Mouse (Mus musculus): ENCODE results near the gene Dnajc25. TPM values are rescaled to one million over a fixed set of nuclear protein-coding genes. Genes with fewer than 3 reads are reported as not detected.

The Dnajc25 gene
- polyA plus RNA-seq (2017; shearing (Covaris generic)): 1 to 10 TPM in 1 of 2 experiments, under 1 TPM in 1; 0.56 to 1.0 TPM

DNA sequence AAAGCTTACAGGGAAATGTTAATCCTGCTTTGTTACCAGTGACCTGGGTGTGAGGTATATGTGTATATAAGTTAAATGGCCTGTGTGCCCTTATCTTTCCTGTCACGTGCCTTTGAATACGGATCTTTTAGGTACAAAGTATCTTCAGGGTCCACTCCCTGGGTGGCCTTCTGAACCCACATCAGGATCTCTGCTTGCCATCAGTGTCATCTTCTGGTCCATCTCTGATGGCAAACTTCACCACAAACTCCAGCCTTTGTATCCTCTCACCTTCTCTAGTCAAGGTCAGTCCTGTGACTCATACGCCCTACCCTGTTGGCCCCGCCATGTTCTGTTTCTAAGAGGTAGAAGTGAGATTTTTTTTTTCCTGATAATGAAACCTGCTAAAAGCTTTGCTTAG is at the start of gene Dnajc25:
Gene Dnajc25 (plus strand): TSS at position 301 of the 400 bp plus-strand sequence.
- no peak for ATAC-seq

GRCm38 (mm10) chr4:58948391-58948790 is 46.5 kb upstream of the Dnajc25 start:
- ATAC-seq: no peak

- no peak for ATAC-seq
Measured at GRCm38 (mm10) chr4:58952630-58953029, 42.2 kb upstream of the Dnajc25 start.

- no peak for ATAC-seq
Measured at GRCm38 (mm10) chr4:58961719-58962118, 33.1 kb upstream of the Dnajc25 start.

- no peak for ATAC-seq
Measured at GRCm38 (mm10) chr4:58963271-58963670, 31.6 kb upstream of the Dnajc25 start.

DNA sequence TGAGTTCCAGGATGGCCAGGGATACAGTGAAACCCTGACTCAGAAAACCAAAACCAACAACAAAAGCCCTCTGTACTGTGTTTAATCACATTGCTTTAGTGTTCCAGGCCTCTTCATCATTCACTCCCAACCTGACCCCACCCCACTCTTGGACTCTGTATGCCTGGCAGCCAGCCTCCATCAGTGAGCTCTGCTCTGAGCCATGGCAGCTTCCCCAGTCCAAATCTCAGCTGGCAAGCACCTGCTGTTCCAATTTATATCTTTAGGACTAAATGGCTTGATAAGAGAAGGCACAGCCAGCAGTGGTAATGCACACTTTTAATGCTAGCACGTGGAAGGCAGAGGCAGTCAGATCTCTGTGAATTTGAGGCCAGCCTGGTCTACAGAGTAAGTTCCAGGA is 29.7 kb upstream of the Dnajc25 start:
- ATAC-seq: no peak

DNA sequence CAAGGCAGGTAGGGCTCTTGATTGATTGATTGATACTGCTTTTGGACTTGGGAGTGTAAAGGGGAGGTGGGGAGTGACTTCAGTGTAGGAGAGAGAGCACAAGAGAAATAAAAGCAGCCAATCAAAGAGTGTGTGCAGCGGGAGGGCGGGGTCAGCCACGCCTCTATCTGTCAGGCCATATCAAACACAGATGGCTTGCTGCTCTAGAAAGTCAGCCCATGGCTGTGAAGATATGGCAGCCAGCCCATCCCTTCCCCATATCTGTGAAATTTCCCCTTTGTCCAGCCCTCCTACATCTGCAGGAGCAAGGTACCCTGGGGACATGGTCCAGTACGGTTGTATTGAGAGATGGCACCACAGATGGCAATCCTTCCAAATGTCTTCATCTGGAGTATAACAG is 24.2 kb upstream of the Dnajc25 start:
- no peak for ATAC-seq

DNA sequence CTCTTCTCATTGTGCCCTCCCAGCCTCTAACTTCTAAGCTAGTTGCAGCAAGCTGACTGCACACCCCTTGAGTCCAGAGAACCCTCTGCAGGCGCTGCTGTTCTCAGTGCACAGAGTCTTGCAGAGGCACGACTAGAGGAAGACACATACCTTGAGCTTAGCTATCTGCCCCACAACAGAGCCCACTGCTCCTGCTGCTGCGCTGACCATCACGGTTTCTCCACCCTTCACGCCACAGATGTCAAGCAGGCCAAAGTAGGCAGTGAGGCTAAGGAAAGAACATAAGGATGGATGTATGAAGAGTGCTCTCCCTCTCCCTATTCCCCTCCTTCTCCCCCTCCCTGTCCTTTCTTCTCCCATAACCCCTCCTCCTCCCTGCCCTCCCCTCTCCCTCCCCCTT is 19.2 kb upstream of the Dnajc25 start:
- no peak for ATAC-seq

DNA sequence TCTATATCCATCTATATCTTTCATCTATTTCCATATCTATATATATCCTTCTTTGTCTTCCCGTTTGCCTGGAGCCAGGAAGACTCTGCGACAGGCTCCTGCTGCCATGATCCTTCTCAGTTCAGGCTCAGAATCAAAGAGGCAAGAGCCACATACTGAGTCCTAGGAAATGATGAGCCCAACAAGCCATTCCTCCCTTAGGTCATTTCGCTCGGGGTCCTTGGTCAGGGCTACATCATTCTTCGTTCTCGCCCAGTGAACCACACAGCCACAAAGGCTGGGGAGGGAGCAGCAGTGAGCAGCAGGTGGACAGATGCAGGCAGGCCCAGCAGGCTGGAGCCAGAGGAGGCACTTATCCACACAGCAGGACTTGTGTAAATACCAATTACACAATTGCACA is 13.4 kb upstream of the Dnajc25 start:
- ATAC-seq: no peak

- ATAC-seq: no peak
Measured at GRCm38 (mm10) chr4:58982806-58983205, 12.1 kb upstream of the Dnajc25 start.

GRCm38 (mm10) chr4:58985157-58985648 is 9.7 kb upstream of the Dnajc25 start:
- peak; percentile 66 for ATAC-seq

- peak; percentile 33 for ATAC-seq
Measured at GRCm38 (mm10) chr4:58986540-58987190, 8.2 kb upstream of the Dnajc25 start, which contains the start of gene Ptgr1. Gene Ptgr1 (minus strand): TSS chr4:58987119.

GRCm38 (mm10) chr4:58989303-58989898 is 5.5 kb upstream of the Dnajc25 start:
- no peak for ATAC-seq

DNA sequence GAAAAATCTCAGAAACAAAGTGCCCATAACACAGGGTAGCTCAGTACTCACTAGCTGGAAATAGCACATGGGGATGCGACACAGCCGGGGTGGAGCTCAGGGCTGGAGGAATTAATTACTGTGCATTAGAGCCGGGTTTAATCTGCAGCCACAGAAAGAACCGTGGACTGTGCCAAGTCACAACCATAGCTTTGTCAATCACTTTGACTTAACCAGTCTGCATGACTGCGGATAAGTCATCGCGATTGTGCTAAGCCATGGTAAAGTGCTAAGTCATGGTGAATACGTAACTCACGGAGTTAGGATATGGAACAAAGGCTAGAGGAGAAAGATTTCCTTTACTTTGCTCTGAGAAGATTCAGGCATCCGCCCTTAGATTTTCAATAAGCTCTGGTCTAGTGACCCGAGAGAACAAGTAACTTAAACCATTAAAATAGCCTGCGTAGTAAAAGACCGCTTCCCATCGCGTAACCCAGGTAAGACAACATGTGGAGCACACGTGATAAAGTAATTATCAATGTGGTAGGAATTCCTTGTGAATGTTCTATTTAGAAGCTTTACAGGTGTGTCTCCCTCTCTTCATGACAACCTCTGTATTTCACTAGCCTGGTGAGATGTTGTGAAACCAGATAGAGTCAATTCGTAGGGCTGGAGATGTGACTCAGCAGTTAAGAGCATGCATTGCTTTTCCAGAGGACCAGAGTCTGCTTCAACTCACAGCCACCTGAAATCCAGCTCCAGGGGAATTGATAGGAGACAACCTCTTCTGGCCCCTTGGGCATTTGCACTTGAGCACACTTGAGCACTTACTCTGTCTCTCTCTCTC is 4.0 kb upstream of the Dnajc25 start:
- no peak for ATAC-seq

- ATAC-seq: no peak
Measured at GRCm38 (mm10) chr4:58992195-58992594, 2.7 kb upstream of the Dnajc25 start.

GRCm38 (mm10) chr4:58995251-58995693 is 410 bp downstream of the Dnajc25 start:
- ATAC-seq: no peak

DNA sequence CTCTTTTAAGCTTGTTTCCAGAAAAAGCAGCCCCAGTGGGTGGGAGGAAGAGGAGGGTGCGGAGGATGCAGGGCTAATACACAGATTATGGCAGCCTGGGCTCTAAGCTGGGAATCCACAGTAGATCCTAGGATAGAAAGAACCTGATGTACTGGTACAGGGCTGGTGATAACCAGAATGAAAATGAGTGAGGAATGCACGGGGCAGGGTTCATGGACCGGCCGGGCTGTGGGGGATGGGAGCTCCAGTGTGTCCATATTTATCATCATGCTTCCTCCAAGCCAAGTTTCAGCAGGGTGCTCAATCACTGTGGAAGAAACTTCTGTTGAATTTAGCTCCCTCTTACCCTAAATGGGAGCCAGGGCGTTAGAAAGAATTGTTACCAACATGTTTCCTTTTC is 2.2 kb downstream of the Dnajc25 start:
- ATAC-seq: no peak

- no peak for ATAC-seq
Measured at GRCm38 (mm10) chr4:58998688-58999087, 3.8 kb downstream of the Dnajc25 start.

DNA sequence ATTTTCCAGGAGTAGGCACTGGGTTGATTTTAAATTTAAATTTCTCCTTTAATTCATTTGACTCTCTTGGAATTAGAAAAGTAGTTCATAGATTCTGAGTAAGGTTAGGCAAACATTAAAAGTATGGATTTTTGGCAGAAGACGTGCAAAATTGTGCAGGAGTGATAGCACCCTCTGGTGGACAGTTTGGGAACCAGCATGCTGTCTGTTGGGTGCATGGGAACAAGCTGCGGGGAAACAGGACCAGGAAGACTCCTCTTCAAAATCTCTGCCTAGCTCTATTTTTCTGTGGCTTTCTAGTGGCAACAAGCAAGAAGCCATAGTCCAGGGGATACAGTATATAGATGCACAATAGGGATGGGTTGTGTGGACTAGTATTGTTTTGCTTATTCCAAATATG is 4.8 kb downstream of the Dnajc25 start:
- ATAC-seq: peak; percentile 29

- no peak for ATAC-seq
Measured at GRCm38 (mm10) chr4:59000614-59001013, 5.8 kb downstream of the Dnajc25 start.

- peak; percentile 96 for ATAC-seq
Measured at GRCm38 (mm10) chr4:59002948-59003805, 8.3 kb downstream of the Dnajc25 start, which contains the start of gene Gm20503. Gene Gm20503 (plus strand): TSS chr4:59003210.

GRCm38 (mm10) chr4:59003806-59004200 is 8.9 kb downstream of the Dnajc25 start:
- ATAC-seq: no peak
